Comparison of ENCODE assay signal across 8 mouse cellular contexts in genomic region chr5:122209591-122210368, GRCm38 (mm10). TPM values are rescaled to one million over a fixed set of nuclear protein-coding genes. Genes with fewer than 3 reads are reported as not detected.
DNase-seq lines count a peak whose midpoint lies in the region; ATAC-seq lines count a peak whose summit lies in the region.

No protein-coding gene starts in this region.

- 3% methylated on average over 17 of the region's 21 CpGs for WGBS in forebrain, embryonic 12.5 days

- peak overlapping the region; percentile 55 for H3K4me2 ChIP-seq in forebrain, embryonic 12.5 days

- peak; percentile 64 for DNase-seq in testis, postnatal 10 days (ENCODE audit: low spot score)
- DNase-seq in testis, postnatal 14 days (ENCODE audit: low spot score): no peak
- DNase-seq in heart, postnatal 25 days (ENCODE audit: low spot score): peak; percentile 40
- peak; percentile 61 to 70 for DNase-seq in kidney, postnatal 36 days
- DNase-seq in spleen, adult 18-20 months: peak; percentile 76 to 78
- DNase-seq in right cerebral cortex, adult 18-20 months: no peak

- intact Hi-C loops in heart, postnatal 25 days (cut with DNase I): no loop called here

- H3K4me3 ChIP-seq in forebrain, embryonic 12.5 days (replicated peaks): peak overlapping the region; percentile 37

- ATAC-seq in forebrain, embryonic 12.5 days (ENCODE audit: low FRiP score): peak; percentile 75
- peak; percentile 59 for ATAC-seq in megakaryocyte progenitor cell, adult 5-6 weeks (replicated peaks; ENCODE audit: poor library complexity)

- H3K9ac ChIP-seq in forebrain, embryonic 12.5 days: peak overlapping the region; percentile 58

- H3K27ac ChIP-seq in forebrain, embryonic 12.5 days: peak overlapping the region; percentile 48

- no peaks in the 10 kb centered on the region for H3K27me3 ChIP-seq in forebrain, embryonic 12.5 days

- peaks cover 18% of the 10 kb centered on the region for H3K4me1 ChIP-seq in forebrain, embryonic 12.5 days

- H3K36me3 ChIP-seq in forebrain, embryonic 12.5 days (replicated peaks): no peaks in the 10 kb centered on the region

- H3K9me3 ChIP-seq in forebrain, embryonic 12.5 days: 0 out of 2 replicates have a peak, but pooled peaks cover 3% of the 10 kb centered on the region

RNA-seq across cellular contexts. Expression of gene Hvcn1, which starts 3.2 kb away (rescaled TPM):
- polyA plus RNA-seq in forebrain, embryonic 12.5 days (2016; fragmentation: Nextera tagmentation; extraction: Ambion mirVana): 7.5 and 8.4 TPM in 2 replicates
- total RNA-seq in heart, postnatal 25 days (2021): 1 to 10 TPM in 1 of 2 experiments, under 1 TPM in 1; 0.81 to 1.1 TPM
- 44.0 and 65.8 TPM in 2 replicates for total RNA-seq in megakaryocyte progenitor cell, adult 5-6 weeks (2015)
- total RNA-seq in megakaryocyte progenitor cell, adult 5-6 weeks (2017): 56.6 and 72.3 TPM in 2 replicates

RNA-seq across cellular contexts. Expression of gene Ppp1cc, which starts 51.7 kb away (rescaled TPM):
- polyA plus RNA-seq in forebrain, embryonic 12.5 days (2016; fragmentation: Nextera tagmentation; extraction: Ambion mirVana): 324 and 337 TPM in 2 replicates
- 100 to 1,000 TPM; 113 to 128 TPM for total RNA-seq in heart, postnatal 25 days (2021)
- total RNA-seq in megakaryocyte progenitor cell, adult 5-6 weeks (2015): 431 and 436 TPM in 2 replicates
- 207 and 219 TPM in 2 replicates for total RNA-seq in megakaryocyte progenitor cell, adult 5-6 weeks (2017)

RNA-seq across cellular contexts. Expression of gene Tctn1, which starts 54.5 kb away (rescaled TPM):
- polyA plus RNA-seq in forebrain, embryonic 12.5 days (2016; fragmentation: Nextera tagmentation; extraction: Ambion mirVana): 4.4 and 5.5 TPM in 2 replicates
- total RNA-seq in heart, postnatal 25 days (2021): 1 to 10 TPM; 3.5 to 4.7 TPM
- total RNA-seq in megakaryocyte progenitor cell, adult 5-6 weeks (2015): 5.1 and 6.5 TPM in 2 replicates
- 3.7 and 5.1 TPM in 2 replicates for total RNA-seq in megakaryocyte progenitor cell, adult 5-6 weeks (2017)

Comparison
In these comparisons a context has a peak if more than half of its experiments do, and no peak if none do; other contexts are left out.
1. DNase-seq: peak in testis, postnatal 10 days (single experiment), heart, postnatal 25 days (single experiment), kidney, postnatal 36 days (2 of 2) and spleen, adult 18-20 months (2 of 2); none in testis, postnatal 14 days (single experiment) and right cerebral cortex, adult 18-20 months (single experiment).
2. RNA of gene Hvcn1, which starts 3.2 kb away (total RNA-seq): 44.0 to 72.3 TPM in megakaryocyte progenitor cell, adult 5-6 weeks; 0.81 to 1.1 TPM in heart, postnatal 25 days; every median in the first group is over 10 times any median in the second.